Mouse (Mus musculus) gastrocnemius, postnatal 10 days (tissue): ENCODE data around the gene Slc6a9. TPM values are rescaled to one million over a fixed set of nuclear protein-coding genes. Genes with fewer than 3 reads are reported as not detected.

ENCODE experiments used
- DNase-seq: peaks from one replicate; pipeline ENCODE4 v3.0.0; 2021; ENCODE audit warnings: mixed read lengths
- total RNA-seq, 2 experiments: library from RNA; stranded (reverse); gene quantifications; 2 replicates each; pipeline ENCODE4 v1.2.3; 2021

Gene Slc6a9
- total RNA-seq, 2 experiments from 2014 or later, result 5.6 to 6.7 TPM

GRCm38 (mm10) chr4:117878703-117879102, 44.4 kb downstream of the Slc6a9 start:
- DNase-seq, result no peak

GRCm38 (mm10) chr4:117882701-117883691, 48.7 kb downstream of the Slc6a9 start, which contains the start of gene B4galt2:
Gene B4galt2, minus strand, starts transcription at chr4:117883487.
- DNase-seq, result peak; percentile 67

GRCm38 (mm10) chr4:117884146-117884545, 49.8 kb downstream of the Slc6a9 start:
- no peak for DNase-seq

- DNase-seq, result no peak
Observed at GRCm38 (mm10) chr4:117885093-117885492, 50.8 kb downstream of the Slc6a9 start.

GRCm38 (mm10) chr4:117885994-117886393, 51.7 kb downstream of the Slc6a9 start:
- no peak for DNase-seq

- DNase-seq, result no peak
Observed at GRCm38 (mm10) chr4:117886644-117887043, 52.3 kb downstream of the Slc6a9 start.

GRCm38 (mm10) chr4:117887133-117887532, 52.8 kb downstream of the Slc6a9 start, which contains the start of gene Atp6v0b:
Gene Atp6v0b, minus strand, starts transcription at chr4:117887333.
- peak; percentile 93 for DNase-seq

- no peak for DNase-seq
Observed at GRCm38 (mm10) chr4:117887920-117888319, 53.6 kb downstream of the Slc6a9 start.

GRCm38 (mm10) chr4:117889471-117889870, 55.2 kb downstream of the Slc6a9 start:
- no peak for DNase-seq

- no peak for DNase-seq
Observed at GRCm38 (mm10) chr4:117890031-117890430, 55.7 kb downstream of the Slc6a9 start.

- DNase-seq, result no peak
Observed at GRCm38 (mm10) chr4:117890750-117891149, 56.4 kb downstream of the Slc6a9 start.

- DNase-seq, result peak; percentile 50
Observed at GRCm38 (mm10) chr4:117891738-117892161, 57.4 kb downstream of the Slc6a9 start, which contains the start of gene Dph2. Gene Dph2, minus strand, starts transcription at chr4:117892032.

GRCm38 (mm10) chr4:117893376-117893775, 59.1 kb downstream of the Slc6a9 start:
- DNase-seq, result peak; percentile 51

GRCm38 (mm10) chr4:117894601-117895000, 60.3 kb downstream of the Slc6a9 start:
- DNase-seq, result no peak

- no peak for DNase-seq
Observed at GRCm38 (mm10) chr4:117895339-117895738, 61.0 kb downstream of the Slc6a9 start.

- DNase-seq, result no peak
Observed at GRCm38 (mm10) chr4:117896031-117896430, 61.7 kb downstream of the Slc6a9 start.

GRCm38 (mm10) chr4:117898111-117898510, 63.8 kb downstream of the Slc6a9 start:
- no peak for DNase-seq

GRCm38 (mm10) chr4:117904094-117904493, 69.8 kb downstream of the Slc6a9 start:
- no peak for DNase-seq

- no peak for DNase-seq
Observed at GRCm38 (mm10) chr4:117904761-117905160, 70.5 kb downstream of the Slc6a9 start.

GRCm38 (mm10) chr4:117906196-117906595, 71.9 kb downstream of the Slc6a9 start:
- DNase-seq, result no peak

GRCm38 (mm10) chr4:117908834-117909453, 74.6 kb downstream of the Slc6a9 start:
- no peak for DNase-seq

GRCm38 (mm10) chr4:117912131-117912561, 77.8 kb downstream of the Slc6a9 start:
- no peak for DNase-seq
